ENCODE assay signal across 28 mouse cellular contexts in genomic region chr10:79625398-79625797, GRCm38 (mm10). TPM values are rescaled to one million over a fixed set of nuclear protein-coding genes. Genes with fewer than 3 reads are reported as not detected.
"Had no signal": no experiment of that assay in that cellular context is flagged by ENCODE, and none has a peak within 500 bp of the region (broad histone marks: within the 10 kb centered on the region; RNA-seq: fewer than 3 reads in every experiment).

No protein-coding gene starts in this region.

- H3K4me2 ChIP-seq: kidney, embryonic 15.5 days; limb, embryonic 13.5 days; liver, embryonic 12.5 days; liver, embryonic 15.5 days; lung, embryonic 15.5 days; midbrain, embryonic 13.5 days; stomach, embryonic 15.5 days had no signal

- H3K9me3 ChIP-seq: kidney, embryonic 15.5 days; limb, embryonic 10.5 days; limb, embryonic 13.5 days; liver, embryonic 12.5 days; liver, embryonic 15.5 days; lung, embryonic 15.5 days; midbrain, embryonic 13.5 days; stomach, embryonic 15.5 days had no signal

- H3K27ac ChIP-seq: kidney, embryonic 15.5 days; limb, embryonic 10.5 days; limb, embryonic 13.5 days; liver, embryonic 12.5 days; liver, embryonic 15.5 days; lung, embryonic 15.5 days; macrophage; midbrain, embryonic 13.5 days; stomach, embryonic 15.5 days had no signal

- DNase-seq: kidney, adult 11 months; kidney, adult 8-10 months; kidney, postnatal 10 days; kidney, postnatal 36 days; layer of hippocampus, postnatal 36 days; liver; lung, adult 18-20 months; lung, postnatal 14 days; right cerebral cortex, postnatal 25 days; spleen, adult 18-20 months; thymus, adult 2 months; thymus, postnatal 14 days; thymus, postnatal 4 days had no signal

- H3K36me3 ChIP-seq: kidney, embryonic 15.5 days; limb, embryonic 10.5 days; limb, embryonic 13.5 days; liver, embryonic 12.5 days; liver, embryonic 15.5 days; lung, embryonic 15.5 days; stomach, embryonic 15.5 days had no signal

- H3K4me1 ChIP-seq: limb, embryonic 13.5 days; liver, embryonic 12.5 days; liver, embryonic 15.5 days; lung, embryonic 15.5 days; midbrain, embryonic 13.5 days; stomach, embryonic 15.5 days had no signal

- H3K4me3 ChIP-seq: kidney, embryonic 15.5 days; limb, embryonic 10.5 days; limb, embryonic 13.5 days; liver, embryonic 12.5 days; liver, embryonic 15.5 days; lung, embryonic 15.5 days; midbrain, embryonic 13.5 days; stomach, embryonic 15.5 days had no signal

- ATAC-seq: liver, embryonic 12.5 days; midbrain, embryonic 13.5 days; midbrain, embryonic 16.5 days had no signal

- H3K9ac ChIP-seq: kidney, embryonic 15.5 days; limb, embryonic 13.5 days; liver, embryonic 12.5 days; liver, embryonic 15.5 days; lung, embryonic 15.5 days; stomach, embryonic 15.5 days had no signal

- H3K27me3 ChIP-seq: kidney, embryonic 15.5 days; limb, embryonic 13.5 days; liver, embryonic 15.5 days; lung, embryonic 15.5 days; midbrain, embryonic 13.5 days; stomach, embryonic 15.5 days had no signal

RNA-seq across cellular contexts. Expression of gene C2cd4c, which starts 11.6 kb away (rescaled TPM):
- total RNA-seq: megakaryocyte, adult 5-6 weeks had no signal
- polyA plus RNA-seq: kidney, embryonic 15.5 days; limb, embryonic 10.5 days; liver, embryonic 12.5 days; liver, embryonic 15.5 days; lung, embryonic 15.5 days; macrophage had no signal

RNA-seq across cellular contexts. Expression of gene Shc2, which starts 12.3 kb away (rescaled TPM):
- total RNA-seq: megakaryocyte, adult 5-6 weeks had no signal

RNA-seq across cellular contexts. Expression of gene Odf3l2, which starts 20.1 kb away (rescaled TPM):
- total RNA-seq: megakaryocyte, adult 5-6 weeks had no signal
- polyA plus RNA-seq: kidney, embryonic 15.5 days; limb, embryonic 10.5 days; limb, embryonic 13.5 days; liver, embryonic 12.5 days; liver, embryonic 15.5 days; lung, embryonic 15.5 days; macrophage; midbrain, embryonic 13.5 days; neural tube, embryonic 11.5 days; neural tube, embryonic 14.5 days; stomach, embryonic 15.5 days had no signal

RNA-seq across cellular contexts. Expression of gene Theg, which starts 38.3 kb away (rescaled TPM):
- total RNA-seq: layer of hippocampus, postnatal 10 days; megakaryocyte, adult 5-6 weeks had no signal
- polyA plus RNA-seq: kidney, embryonic 15.5 days; limb, embryonic 10.5 days; limb, embryonic 13.5 days; liver, embryonic 12.5 days; liver, embryonic 15.5 days; lung, embryonic 15.5 days; macrophage; midbrain, embryonic 13.5 days; midbrain, embryonic 16.5 days; neural tube, embryonic 11.5 days; neural tube, embryonic 14.5 days; stomach, embryonic 15.5 days; thymus, adult 2 months had no signal

RNA-seq across cellular contexts. Expression of gene Madcam1, which starts 39.0 kb away (rescaled TPM):
- total RNA-seq: layer of hippocampus, adult 8-10 months; layer of hippocampus, postnatal 36 days; megakaryocyte, adult 5-6 weeks had no signal
- polyA plus RNA-seq: macrophage had no signal
